Mouse (Mus musculus): Measurements from ENCODE around the gene S1pr4. TPM values are rescaled to one million over a fixed set of nuclear protein-coding genes. Genes with fewer than 3 reads are reported as not detected.
A peak's percentile ranks its signal among the peaks of the same experiment; 100 is the strongest.

Gene S1pr4
- polyA plus RNA-seq, 1 experiment from 2014 or later = 0.72 TPM

DNA sequence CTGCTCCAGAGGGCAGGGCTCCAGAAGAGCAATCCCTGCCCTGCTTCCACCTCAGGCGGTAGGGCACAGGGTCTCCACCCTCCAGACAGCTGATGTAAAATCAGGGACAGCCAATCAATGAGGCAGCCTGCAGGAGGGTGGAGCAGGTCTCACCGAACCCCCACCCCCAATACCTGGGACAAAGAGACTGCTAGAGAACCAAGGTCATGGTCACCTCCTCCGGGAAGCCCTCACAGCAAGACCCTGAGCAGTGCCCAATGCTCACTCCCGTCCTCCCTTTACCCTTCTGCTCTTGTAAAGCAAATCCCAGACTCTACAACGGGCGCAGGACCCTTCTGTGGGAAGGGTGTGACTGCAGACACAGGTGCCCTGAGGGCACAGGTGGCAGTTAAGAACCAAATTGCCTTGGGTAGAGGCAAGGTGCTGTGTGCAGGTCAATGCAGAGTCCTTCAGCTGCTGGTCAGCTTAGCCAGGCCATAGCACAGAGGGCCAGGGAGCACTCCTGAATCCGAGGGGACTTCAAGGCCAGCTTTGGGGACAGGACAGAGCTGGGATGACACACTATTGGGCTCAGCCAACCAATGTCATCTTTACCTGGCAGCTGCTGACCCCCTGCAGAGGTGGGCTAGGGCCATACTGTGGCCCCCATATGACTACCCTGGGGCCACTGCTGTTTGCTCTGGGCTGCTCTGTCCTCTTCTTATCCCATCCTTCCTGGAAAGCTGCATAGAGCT lies 43.0 kb upstream of the S1pr4 start:
- 65% methylated on average over 7 of the region's 7 CpGs for WGBS
- no peak for ATAC-seq (ENCODE audit: insufficient number of reproducible peaks, insufficient read depth, low FRiP score, low read depth)

DNA sequence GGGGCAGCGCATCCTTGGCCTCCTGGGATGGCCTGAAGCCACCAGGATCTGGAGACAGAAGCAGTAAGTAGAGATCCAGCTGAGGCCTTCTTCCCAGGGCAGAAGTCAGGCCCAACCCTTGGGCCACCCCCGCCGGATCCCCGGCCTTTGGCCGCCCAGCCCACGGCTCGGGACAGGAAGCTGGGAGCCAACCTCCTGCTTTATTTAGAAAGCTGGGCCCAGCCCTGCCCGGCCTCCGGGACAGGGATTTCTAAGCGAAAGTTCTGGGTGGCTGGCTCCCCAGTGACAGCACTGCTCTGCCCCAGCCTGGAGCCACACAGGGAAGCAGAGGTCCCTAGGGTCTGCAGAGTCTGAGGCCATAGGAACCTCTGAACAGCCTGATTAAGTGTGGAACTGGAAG lies 41.9 kb upstream of the S1pr4 start:
- Histone ChIP-seq H3K27ac (ENCODE audit: low read length) (peak overlapping the region; percentile 61; the same call in 1 of the 2 replicates), H3K36me3 (ENCODE audit: control insufficient read depth, insufficient read depth, low read length) (peaks cover 14% of the 10 kb centered on the region), H3K9me3 (ENCODE audit: control insufficient read depth, low read depth, low read length) (no peaks in the 10 kb centered on the region), H3K4me1 (ENCODE audit: control insufficient read depth, insufficient read depth, low read length) (peaks cover 25% of the 10 kb centered on the region), H3K4me3 (ENCODE audit: low read depth, low read length) (no peak overlapping the region), H3K4me2 (replicated peaks; ENCODE audit: low read depth, low read length) (peak overlapping the region; percentile 1; the same call in 1 of the 2 replicates), H3K27me3 (ENCODE audit: control insufficient read depth, insufficient read depth, low read length) (no peaks in the 10 kb centered on the region), H3K9ac (replicated peaks; ENCODE audit: low read depth, low read length) (no peak overlapping the region)
- 57% methylated on average over 10 of the region's 10 CpGs for WGBS
- ATAC-seq (ENCODE audit: insufficient number of reproducible peaks, insufficient read depth, low FRiP score, low read depth) = no peak

More for the DNA sequence above, 43.0 kb upstream of the S1pr4 start:
- Histone ChIP-seq H3K9ac (replicated peaks; ENCODE audit: low read depth, low read length) (peak overlapping the region; percentile 92; the same call in 1 of the 2 replicates), H3K9me3 (ENCODE audit: control insufficient read depth, low read depth, low read length) (no peaks in the 10 kb centered on the region), H3K4me3 (ENCODE audit: low read depth, low read length) (peak overlapping the region; percentile 97; the same call in 1 of the 2 replicates), H3K36me3 (ENCODE audit: control insufficient read depth, insufficient read depth, low read length) (peaks cover 14% of the 10 kb centered on the region), H3K27me3 (ENCODE audit: control insufficient read depth, insufficient read depth, low read length) (no peaks in the 10 kb centered on the region), H3K27ac (ENCODE audit: low read length) (no peak overlapping the region), H3K4me1 (ENCODE audit: control insufficient read depth, insufficient read depth, low read length) (peaks cover 25% of the 10 kb centered on the region), H3K4me2 (replicated peaks; ENCODE audit: low read depth, low read length) (peak overlapping the region; percentile 95)

DNA sequence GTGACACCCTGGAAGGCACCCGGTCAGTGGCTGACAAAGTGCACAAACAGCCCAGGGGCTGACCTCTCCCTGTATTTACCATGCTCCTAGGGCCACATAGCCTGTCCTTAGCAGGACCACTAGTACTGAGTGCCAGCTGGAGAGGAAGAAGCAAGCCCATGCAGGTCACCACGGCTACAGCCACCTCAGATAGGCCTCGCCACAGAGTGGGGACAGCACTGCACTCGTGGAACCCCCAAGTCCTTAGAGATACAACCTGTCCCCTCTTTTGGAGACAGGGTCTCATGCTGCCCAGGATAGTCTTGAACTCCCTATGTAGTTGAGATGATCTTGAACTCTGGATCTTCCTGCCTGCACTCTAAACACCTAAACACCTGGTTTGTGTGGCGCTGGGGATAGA lies 41.4 kb upstream of the S1pr4 start:
- no peak overlapping the region for H3K4me3 ChIP-seq (ENCODE audit: low read depth, low read length)
- no peaks in the 10 kb centered on the region for H3K27me3 ChIP-seq (ENCODE audit: control insufficient read depth, insufficient read depth, low read length)
- 0 out of 2 replicates have a peak overlapping the region, but pooled peaks have one; percentile 2 for H3K27ac ChIP-seq (ENCODE audit: low read length)
- peaks cover 25% of the 10 kb centered on the region for H3K4me1 ChIP-seq (ENCODE audit: control insufficient read depth, insufficient read depth, low read length)
- H3K4me2 ChIP-seq (replicated peaks; ENCODE audit: low read depth, low read length) = 0 out of 2 replicates have a peak overlapping the region, but pooled peaks have one; percentile 1
- peaks cover 14% of the 10 kb centered on the region for H3K36me3 ChIP-seq (ENCODE audit: control insufficient read depth, insufficient read depth, low read length)
- no peak for ATAC-seq (ENCODE audit: insufficient number of reproducible peaks, insufficient read depth, low FRiP score, low read depth)
- H3K9me3 ChIP-seq (ENCODE audit: control insufficient read depth, low read depth, low read length) = no peaks in the 10 kb centered on the region
- no peak overlapping the region for H3K9ac ChIP-seq (replicated peaks; ENCODE audit: low read depth, low read length)
- 83% methylated on average over 5 of the region's 5 CpGs for WGBS

DNA sequence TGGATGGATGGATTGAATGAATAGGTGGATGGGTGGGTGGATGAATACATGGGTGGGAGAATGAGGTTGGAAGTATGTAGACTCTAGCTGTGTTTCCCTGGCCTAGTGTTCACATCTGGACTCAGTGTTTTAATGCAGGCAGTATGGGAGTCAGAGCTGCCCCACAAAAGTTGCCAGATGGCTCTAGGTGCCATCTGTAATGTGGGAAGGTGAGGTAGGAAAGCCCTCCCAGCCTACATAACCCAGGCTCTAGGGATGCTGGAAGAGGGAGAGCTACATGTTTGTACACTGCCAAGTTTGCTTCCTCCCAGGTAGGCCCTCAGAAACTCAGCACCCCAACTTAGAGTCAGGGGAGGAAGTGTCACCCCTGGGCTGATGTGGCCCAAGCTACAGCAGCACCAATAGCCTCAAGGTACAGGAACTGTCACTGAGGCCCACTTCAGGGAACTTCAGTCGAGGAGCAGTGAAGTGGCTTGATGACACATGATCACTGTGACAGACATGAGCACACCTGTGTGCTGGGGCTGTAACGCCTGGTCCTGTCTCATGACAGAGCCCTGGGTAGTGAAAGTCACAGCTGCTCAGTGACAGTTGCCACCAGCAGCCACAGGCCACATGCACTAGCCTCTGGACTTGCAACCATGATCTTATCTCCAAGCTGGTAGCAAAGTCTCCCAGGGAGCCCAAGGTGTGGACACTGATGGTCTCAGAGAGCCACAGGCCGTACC lies 38.6 kb upstream of the S1pr4 start:
- no peak overlapping the region for H3K4me3 ChIP-seq (ENCODE audit: low read depth, low read length)
- H3K4me1 ChIP-seq (ENCODE audit: control insufficient read depth, insufficient read depth, low read length) = peaks cover 20% of the 10 kb centered on the region
- no peak for ATAC-seq (ENCODE audit: insufficient number of reproducible peaks, insufficient read depth, low FRiP score, low read depth)
- WGBS = 83% methylated on average over 3 of the region's 3 CpGs
- no peak overlapping the region for H3K4me2 ChIP-seq (replicated peaks; ENCODE audit: low read depth, low read length)
- no peak overlapping the region for H3K27ac ChIP-seq (ENCODE audit: low read length)
- no peaks in the 10 kb centered on the region for H3K9me3 ChIP-seq (ENCODE audit: control insufficient read depth, low read depth, low read length)
- no peak overlapping the region for H3K9ac ChIP-seq (replicated peaks; ENCODE audit: low read depth, low read length)
- H3K27me3 ChIP-seq (ENCODE audit: control insufficient read depth, insufficient read depth, low read length) = no peaks in the 10 kb centered on the region
- peaks cover 14% of the 10 kb centered on the region for H3K36me3 ChIP-seq (ENCODE audit: control insufficient read depth, insufficient read depth, low read length)

DNA sequence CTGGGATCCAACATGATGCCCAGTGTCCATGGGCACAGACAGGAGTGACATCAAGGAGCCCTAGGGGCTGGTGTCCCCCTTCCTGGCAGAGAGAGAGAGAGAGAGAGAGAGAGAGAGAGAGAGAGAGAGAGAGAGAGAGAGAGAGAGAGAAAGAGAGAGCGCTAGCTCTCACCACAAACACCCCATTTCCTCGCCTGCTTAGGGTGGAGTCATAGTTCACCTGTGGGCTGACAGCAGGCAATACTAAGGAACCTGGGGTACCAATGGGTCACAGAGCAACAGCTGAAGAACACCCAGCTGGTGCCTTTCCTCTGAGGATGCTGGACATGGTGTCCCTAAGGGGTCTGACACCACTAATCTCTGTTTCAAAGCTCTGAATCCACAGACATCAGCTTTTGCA lies 37.5 kb upstream of the S1pr4 start:
- H3K9ac ChIP-seq (replicated peaks; ENCODE audit: low read depth, low read length) = no peak overlapping the region
- H3K4me3 ChIP-seq (ENCODE audit: low read depth, low read length) = no peak overlapping the region
- peaks cover 23% of the 10 kb centered on the region for H3K36me3 ChIP-seq (ENCODE audit: control insufficient read depth, insufficient read depth, low read length)
- no peaks in the 10 kb centered on the region for H3K27me3 ChIP-seq (ENCODE audit: control insufficient read depth, insufficient read depth, low read length)
- no peak overlapping the region for H3K27ac ChIP-seq (ENCODE audit: low read length)
- no peaks in the 10 kb centered on the region for H3K9me3 ChIP-seq (ENCODE audit: control insufficient read depth, low read depth, low read length)
- no peak for ATAC-seq (ENCODE audit: insufficient number of reproducible peaks, insufficient read depth, low FRiP score, low read depth)
- whole genome bisulfite sequencing = 93% methylated on average over 2 of the region's 2 CpGs
- peaks cover 10% of the 10 kb centered on the region for H3K4me1 ChIP-seq (ENCODE audit: control insufficient read depth, insufficient read depth, low read length)
- no peak overlapping the region for H3K4me2 ChIP-seq (replicated peaks; ENCODE audit: low read depth, low read length)

DNA sequence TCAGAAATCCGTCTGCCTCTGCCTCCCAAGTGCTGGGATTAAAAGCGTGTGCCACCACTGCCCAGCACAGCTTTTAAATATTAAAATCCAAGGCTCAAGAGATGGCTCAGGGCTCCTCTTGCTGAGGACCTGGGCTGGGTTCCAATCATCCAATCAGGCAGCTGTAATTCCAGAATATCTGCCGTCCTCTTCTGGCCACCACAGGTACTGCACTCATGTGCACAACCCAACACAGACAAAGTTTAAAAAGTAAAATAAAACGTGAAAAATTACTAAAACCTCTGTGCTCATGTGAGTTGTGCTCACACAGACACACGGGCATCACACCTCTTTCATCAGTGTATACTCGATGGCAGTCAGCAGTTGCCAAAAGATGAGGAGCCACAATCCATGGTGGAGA lies 36.8 kb upstream of the S1pr4 start:
- H3K36me3 ChIP-seq (ENCODE audit: control insufficient read depth, insufficient read depth, low read length) = peaks cover 28% of the 10 kb centered on the region
- no peak overlapping the region for H3K27ac ChIP-seq (ENCODE audit: low read length)
- no peaks in the 10 kb centered on the region for H3K27me3 ChIP-seq (ENCODE audit: control insufficient read depth, insufficient read depth, low read length)
- H3K4me3 ChIP-seq (ENCODE audit: low read depth, low read length) = no peak overlapping the region
- 80% methylated on average over 6 of the region's 6 CpGs for WGBS
- H3K9ac ChIP-seq (replicated peaks; ENCODE audit: low read depth, low read length) = no peak overlapping the region
- H3K4me2 ChIP-seq (replicated peaks; ENCODE audit: low read depth, low read length) = no peak overlapping the region
- H3K9me3 ChIP-seq (ENCODE audit: control insufficient read depth, low read depth, low read length) = no peaks in the 10 kb centered on the region
- H3K4me1 ChIP-seq (ENCODE audit: control insufficient read depth, insufficient read depth, low read length) = peaks cover 5% of the 10 kb centered on the region; the same call in 1 of the 2 replicates
- ATAC-seq (ENCODE audit: insufficient number of reproducible peaks, insufficient read depth, low FRiP score, low read depth) = no peak

DNA sequence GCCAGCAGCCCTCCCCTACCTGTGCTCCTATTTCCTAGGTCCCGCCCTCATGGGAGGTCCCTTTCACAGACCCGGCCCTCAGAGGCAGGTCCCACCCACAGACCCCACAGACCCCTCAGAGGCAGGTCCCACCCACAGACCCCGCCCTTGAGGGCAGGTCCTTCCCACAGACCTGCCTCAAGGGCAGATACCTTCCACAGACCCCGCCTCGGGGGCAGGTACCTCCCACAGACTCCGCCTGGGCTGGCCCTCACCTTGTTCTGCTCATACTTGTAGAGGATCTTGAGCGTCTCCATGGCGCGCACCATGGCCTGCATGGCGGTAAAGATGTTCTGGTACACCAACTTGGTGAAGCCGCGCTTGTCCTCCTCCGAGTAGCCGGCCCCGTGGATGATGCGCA lies 34.9 kb upstream of the S1pr4 start:
- 59% methylated on average over 16 of the region's 16 CpGs for WGBS
- Histone ChIP-seq H3K9ac (replicated peaks; ENCODE audit: low read depth, low read length) (no peak overlapping the region), H3K27ac (ENCODE audit: low read length) (no peak overlapping the region), H3K4me1 (ENCODE audit: control insufficient read depth, insufficient read depth, low read length) (0 out of 2 replicates have a peak, but pooled peaks cover 3% of the 10 kb centered on the region), H3K9me3 (ENCODE audit: control insufficient read depth, low read depth, low read length) (no peaks in the 10 kb centered on the region), H3K27me3 (ENCODE audit: control insufficient read depth, insufficient read depth, low read length) (no peaks in the 10 kb centered on the region), H3K36me3 (ENCODE audit: control insufficient read depth, insufficient read depth, low read length) (peaks cover 42% of the 10 kb centered on the region), H3K4me3 (ENCODE audit: low read depth, low read length) (no peak overlapping the region), H3K4me2 (replicated peaks; ENCODE audit: low read depth, low read length) (no peak overlapping the region)
- peak; percentile 46; the same call in 1 of the 2 replicates for ATAC-seq (ENCODE audit: insufficient number of reproducible peaks, insufficient read depth, low FRiP score, low read depth)

DNA sequence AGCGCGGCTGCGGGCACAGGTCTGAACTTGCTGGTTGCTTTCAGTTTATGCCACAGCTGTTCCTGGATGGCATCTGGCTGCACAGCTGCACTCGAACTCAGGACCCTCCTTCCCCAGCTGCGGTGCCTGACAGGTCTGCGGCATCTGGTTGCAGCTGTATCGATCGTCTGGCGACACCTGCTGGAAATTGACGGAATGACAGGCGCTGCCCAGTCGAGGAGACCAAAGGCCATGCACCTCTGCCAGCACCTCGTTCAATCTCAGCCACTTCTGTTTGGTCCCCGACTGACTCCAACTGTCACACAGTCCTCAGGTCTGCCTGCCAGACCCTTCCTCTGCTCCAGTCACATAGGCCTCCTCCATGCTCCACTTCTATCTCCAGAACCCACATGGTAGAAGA lies 26.8 kb upstream of the S1pr4 start:
- Histone ChIP-seq H3K36me3 (ENCODE audit: control insufficient read depth, insufficient read depth, low read length) (peaks cover 24% of the 10 kb centered on the region), H3K4me1 (ENCODE audit: control insufficient read depth, insufficient read depth, low read length) (0 out of 2 replicates have a peak, but pooled peaks cover 9% of the 10 kb centered on the region), H3K4me3 (ENCODE audit: low read depth, low read length) (no peak overlapping the region), H3K4me2 (replicated peaks; ENCODE audit: low read depth, low read length) (no peak overlapping the region), H3K27me3 (ENCODE audit: control insufficient read depth, insufficient read depth, low read length) (no peaks in the 10 kb centered on the region), H3K27ac (ENCODE audit: low read length) (no peak overlapping the region), H3K9ac (replicated peaks; ENCODE audit: low read depth, low read length) (no peak overlapping the region), H3K9me3 (ENCODE audit: control insufficient read depth, low read depth, low read length) (no peaks in the 10 kb centered on the region)
- no peak for ATAC-seq (ENCODE audit: insufficient number of reproducible peaks, insufficient read depth, low FRiP score, low read depth)
- 13% methylated on average over 14 of the region's 14 CpGs for WGBS

All from stomach, embryonic 14.5 days (tissue).